Mouse (Mus musculus) small intestine, adult 2 months (tissue): ENCODE results near the gene Hmga2.

Source experiments
- CTCF ChIP-seq: fragments of 200-500 bp; IDR thresholded peaks from 2 replicates; pipeline ENCODE4 v1.5.1; 2012; ENCODE audit warnings: low read depth, mild to moderate bottlenecking, control low read depth, inconsistent platforms, low read length, moderate library complexity, mixed read lengths; ENCODE audit not compliant: insufficient replicate concordance, insufficient read length; ENCODE audit errors: extremely low read depth
- POLR2A ChIP-seq: fragments of 200-500 bp; IDR thresholded peaks from 2 replicates; pipeline ENCODE4 v1.6.1; 2012; ENCODE audit warnings: low read depth, mild to moderate bottlenecking, control low read depth, inconsistent platforms, low read length, moderate library complexity

GRCm38 (mm10) chr10:120430422-120430821 lies 45.8 kb downstream of the Hmga2 start:
- TF ChIP-seq POLR2A (no peak), CTCF (no peak)
